Mouse (Mus musculus): ENCODE results near the gene Kcna4.

Kcna4 gene

GRCm38 (mm10) chr2:107289990-107290696 is at the start of gene Kcna4:
Gene Kcna4, plus strand, starts transcription at chr2:107290639.
- in situ Hi-C loops (cut with MboI; ENCODE audit: unreplicated experiment in 2 of 2), result no loop called here

GRCm38 (mm10) chr2:107258091-107258490 is 32.3 kb upstream of the Kcna4 start:
- in situ Hi-C loops (cut with MboI; ENCODE audit: unreplicated experiment in 2 of 2), result no loop called here

DNA sequence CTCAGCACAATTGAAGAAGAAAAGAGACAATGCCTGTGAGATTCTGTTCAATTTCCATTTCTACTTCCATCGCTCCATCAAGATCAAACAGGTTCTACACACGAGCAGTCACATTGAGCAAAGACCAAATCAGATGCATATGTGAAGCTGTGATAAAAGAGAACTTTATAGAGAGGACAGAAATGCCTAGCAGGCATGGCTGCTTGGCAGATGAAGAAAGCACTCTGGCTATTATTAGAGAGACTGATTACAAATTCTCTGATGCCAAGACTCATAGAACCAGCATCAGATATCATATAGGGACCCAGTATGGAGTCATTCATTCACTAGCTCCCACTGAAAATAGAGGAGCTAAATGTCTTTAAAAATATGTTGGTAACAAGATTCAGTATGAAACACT is 24.2 kb upstream of the Kcna4 start:
- in situ Hi-C loops (cut with MboI; ENCODE audit: unreplicated experiment in 2 of 2), result no loop called here

DNA sequence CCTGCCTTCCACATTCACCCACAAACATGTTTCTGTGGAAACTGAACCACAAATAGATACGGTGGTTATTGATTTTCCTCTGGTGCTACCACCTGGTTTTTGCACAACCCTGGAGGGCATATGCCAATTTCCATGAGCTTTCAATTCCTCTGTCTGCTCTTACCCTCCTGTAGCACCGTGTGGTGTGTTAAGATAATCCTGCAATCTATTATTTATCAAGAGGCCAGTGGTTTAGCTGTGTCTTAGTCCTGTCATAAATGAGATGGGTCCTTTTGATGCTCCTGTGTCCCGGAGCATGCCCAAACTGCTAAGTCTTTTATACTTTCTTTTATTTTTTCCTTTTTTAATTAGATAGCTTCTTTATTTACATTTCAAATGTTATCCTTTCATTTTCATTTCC is 20.4 kb upstream of the Kcna4 start:
- in situ Hi-C loops (cut with MboI; ENCODE audit: unreplicated experiment in 2 of 2), result no loop called here

- in situ Hi-C loops (cut with MboI; ENCODE audit: unreplicated experiment in 2 of 2), result no loop called here
Measured at GRCm38 (mm10) chr2:107290697-107291019, 219 bp downstream of the Kcna4 start.

GRCm38 (mm10) chr2:107291142-107291541 is 703 bp downstream of the Kcna4 start:
- in situ Hi-C loops (cut with MboI; ENCODE audit: unreplicated experiment in 2 of 2), result no loop called here

DNA sequence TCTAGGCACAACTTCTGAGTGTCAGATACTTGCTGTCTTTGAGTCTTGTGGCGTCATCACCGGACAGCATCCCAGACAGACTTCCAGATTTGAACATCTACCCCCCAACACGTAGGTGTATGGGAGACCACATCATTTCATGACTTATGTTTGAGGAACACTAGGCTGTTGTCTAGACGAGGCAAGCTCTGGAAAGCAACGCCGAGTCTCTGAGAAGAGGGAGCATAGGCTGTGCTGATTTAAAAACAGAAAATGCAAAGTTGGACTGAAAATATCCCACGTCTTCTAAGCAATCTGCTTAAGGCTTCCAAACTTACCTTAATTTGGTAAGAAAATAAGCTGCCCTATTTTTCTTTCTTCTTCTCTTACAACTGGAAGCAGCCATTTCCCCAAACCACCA is 4.1 kb downstream of the Kcna4 start:
- in situ Hi-C loops (cut with MboI; ENCODE audit: unreplicated experiment in 2 of 2), result no loop called here

GRCm38 (mm10) chr2:107301886-107302285 is 11.4 kb downstream of the Kcna4 start:
- in situ Hi-C loops (cut with MboI; ENCODE audit: unreplicated experiment in 2 of 2), result no loop called here

- in situ Hi-C loops (cut with MboI; ENCODE audit: unreplicated experiment in 2 of 2), result no loop called here
Measured at GRCm38 (mm10) chr2:107304707-107305106, 14.3 kb downstream of the Kcna4 start.

DNA sequence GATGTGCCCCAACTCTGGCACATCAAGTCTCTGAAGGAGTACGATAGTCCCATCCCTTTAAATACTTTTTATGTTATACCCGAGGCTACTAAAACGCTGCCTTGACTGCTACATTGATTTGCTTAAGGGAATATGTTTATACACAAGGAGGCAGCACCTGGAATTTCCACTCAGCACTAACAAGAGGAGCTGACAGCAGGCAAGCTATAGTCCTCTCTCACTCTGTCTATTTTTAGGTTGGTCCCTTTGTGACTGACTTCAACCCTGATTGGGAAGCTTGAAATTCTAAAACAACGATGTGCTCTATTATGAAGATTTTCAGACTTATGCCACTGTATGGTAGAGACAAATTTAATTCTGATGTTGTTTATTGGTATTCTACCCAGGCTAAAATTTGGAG is 15.6 kb downstream of the Kcna4 start:
- in situ Hi-C loops (cut with MboI; ENCODE audit: unreplicated experiment in 2 of 2), result no loop called here

- in situ Hi-C loops (cut with MboI; ENCODE audit: unreplicated experiment in 2 of 2), result no loop called here
Measured at GRCm38 (mm10) chr2:107318636-107319035, 28.2 kb downstream of the Kcna4 start.

- in situ Hi-C loops (cut with MboI; ENCODE audit: unreplicated experiment in 2 of 2), result no loop called here
Measured at GRCm38 (mm10) chr2:107321596-107322226, 31.3 kb downstream of the Kcna4 start.

- in situ Hi-C loops (cut with MboI; ENCODE audit: unreplicated experiment in 2 of 2), result no loop called here
Measured at GRCm38 (mm10) chr2:107324090-107324489, 33.7 kb downstream of the Kcna4 start.

- in situ Hi-C loops (cut with MboI; ENCODE audit: unreplicated experiment in 2 of 2), result no loop called here
Measured at GRCm38 (mm10) chr2:107327276-107327675, 36.8 kb downstream of the Kcna4 start.

GRCm38 (mm10) chr2:107341291-107341690 is 50.9 kb downstream of the Kcna4 start:
- in situ Hi-C loops (cut with MboI; ENCODE audit: unreplicated experiment in 2 of 2), result no loop called here

- in situ Hi-C loops (cut with MboI; ENCODE audit: unreplicated experiment in 2 of 2), result no loop called here
Measured at GRCm38 (mm10) chr2:107344807-107345206, 54.4 kb downstream of the Kcna4 start.

DNA sequence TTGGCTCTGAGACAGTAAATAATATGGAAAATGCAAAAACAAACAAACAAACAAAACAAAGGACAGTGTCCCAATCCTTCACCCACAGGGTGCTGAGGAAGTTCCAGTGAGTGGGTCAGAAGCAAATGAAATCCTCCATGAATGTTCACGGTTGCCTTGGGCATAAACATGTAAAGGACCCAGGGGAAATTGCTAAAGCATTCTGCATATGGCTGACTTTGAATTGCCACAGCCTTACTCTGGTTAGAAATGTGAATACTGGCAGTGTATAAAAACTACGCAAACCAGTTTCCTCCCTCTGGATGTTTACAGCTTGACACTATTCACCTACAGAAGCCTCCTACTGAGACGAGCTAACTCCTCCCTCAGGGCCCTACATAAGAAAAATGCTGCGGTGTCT is 54.9 kb downstream of the Kcna4 start:
- in situ Hi-C loops (cut with MboI; ENCODE audit: unreplicated experiment in 2 of 2), result no loop called here
